Mouse (Mus musculus) kidney, adult 2 months (tissue): ENCODE results near the gene Prkar1a. TPM values are rescaled to one million over a fixed set of nuclear protein-coding genes. Genes with fewer than 3 reads are reported as not detected.
A peak's percentile ranks its signal among the peaks of the same experiment; 100 is the strongest.

ENCODE experiments used
- DNase-seq: peaks from one replicate; pipeline ENCODE4 v3.0.0; 2021
- H3K27ac ChIP-seq: fragments of 200-500 bp; 2 replicates; pipeline ENCODE4 v1.5.1; 2012; ENCODE audit warnings: low read depth, low read length, control low read depth, inconsistent platforms; ENCODE audit not compliant: insufficient read depth
- H3K27me3 ChIP-seq: fragments of 200-500 bp; replicated peaks from 2 replicates; pipeline ENCODE4 v1.6.1; 2012; ENCODE audit warnings: mild to moderate bottlenecking, moderate library complexity, low read length, inconsistent platforms; ENCODE audit not compliant: control insufficient read depth, insufficient read depth
- H3K36me3 ChIP-seq: fragments of 200-500 bp; 2 replicates; pipeline ENCODE4 v1.6.1; 2012; ENCODE audit warnings: mild to moderate bottlenecking, moderate library complexity, low read length, inconsistent platforms; ENCODE audit not compliant: control insufficient read depth, insufficient read depth
- H3K4me1 ChIP-seq: fragments of 200-500 bp; 2 replicates; pipeline ENCODE4 v1.6.1; 2011; ENCODE audit warnings: low read length; ENCODE audit not compliant: control insufficient read depth, insufficient read depth
- H3K4me3 ChIP-seq: fragments of 200-500 bp; 2 replicates; pipeline ENCODE4 v1.5.1; 2011; ENCODE audit warnings: mild to moderate bottlenecking, low read depth, low read length, control low read depth; ENCODE audit not compliant: insufficient read depth
- CTCF ChIP-seq: fragments of 200-500 bp; conservative IDR thresholded peaks from 2 replicates; pipeline ENCODE4 v1.5.1; 2011; ENCODE audit warnings: low read depth, mild to moderate bottlenecking, control low read depth, low read length, moderate library complexity, mixed read lengths; ENCODE audit not compliant: insufficient read depth, insufficient read length
- POLR2A ChIP-seq: fragments of 200-500 bp; IDR thresholded peaks from one replicate; pipeline ENCODE4 v1.6.1; 2011; ENCODE audit warnings: low read depth, low read length, control low read depth
- WGBS: fragments of 180-500 bp; shearing (Covaris S2); methylation state at CpG from one replicate; pipeline ENCODE4 v1.1.7; 2018; 5-methylcytosine and 5-hydroxymethylcytosine counted together
- polyA plus RNA-seq: library from polyadenylated mRNA; depleted of rRNA; stranded (reverse); fragments of >200 nt; gene quantifications from 2 replicates; pipeline ENCODE4 v1.2.3, GENCODE M21; 2012

Gene Prkar1a
- polyA plus RNA-seq, 1 experiment: 102 TPM

DNA sequence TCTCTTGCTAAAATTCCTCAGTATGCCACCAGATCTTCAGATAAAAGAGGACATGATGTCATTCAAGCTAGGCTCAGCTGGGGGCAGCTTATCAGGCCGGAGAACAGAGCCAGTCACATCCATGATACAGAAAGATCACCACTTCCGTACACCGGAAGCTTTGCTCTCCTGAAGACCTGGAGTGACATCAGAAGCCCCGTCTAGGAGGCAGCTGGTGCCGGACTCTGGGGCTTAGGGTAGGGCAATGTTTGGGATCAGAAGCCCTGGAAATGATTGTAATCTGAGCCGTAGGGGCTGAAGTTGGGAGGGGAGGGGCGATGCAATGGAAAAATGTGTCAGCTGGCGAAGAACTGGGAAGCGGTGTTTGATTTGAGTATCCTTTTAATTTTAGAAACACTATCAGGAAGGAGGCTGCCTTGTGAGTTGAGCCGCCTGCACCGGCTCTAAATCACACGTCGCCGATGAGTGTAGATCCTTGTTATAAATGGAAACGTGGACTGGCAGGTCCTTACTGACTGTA is 26.6 kb upstream of the Prkar1a start:
- H3K27ac ChIP-seq: peak overlapping the region; percentile 35; the same call in 1 of the 2 replicates
- DNase-seq: peak; percentile 63
- TF ChIP-seq CTCF (no peak), POLR2A (no peak)
- H3K27me3 ChIP-seq: no peaks in the 10 kb centered on the region
- peak overlapping the region; percentile 36 for H3K4me3 ChIP-seq
- H3K36me3 ChIP-seq: no peaks in the 10 kb centered on the region
- 15% methylated on average over 15 of the region's 15 CpGs for WGBS
- peaks cover 3% of the 10 kb centered on the region; the same call in 1 of the 2 replicates for H3K4me1 ChIP-seq

DNA sequence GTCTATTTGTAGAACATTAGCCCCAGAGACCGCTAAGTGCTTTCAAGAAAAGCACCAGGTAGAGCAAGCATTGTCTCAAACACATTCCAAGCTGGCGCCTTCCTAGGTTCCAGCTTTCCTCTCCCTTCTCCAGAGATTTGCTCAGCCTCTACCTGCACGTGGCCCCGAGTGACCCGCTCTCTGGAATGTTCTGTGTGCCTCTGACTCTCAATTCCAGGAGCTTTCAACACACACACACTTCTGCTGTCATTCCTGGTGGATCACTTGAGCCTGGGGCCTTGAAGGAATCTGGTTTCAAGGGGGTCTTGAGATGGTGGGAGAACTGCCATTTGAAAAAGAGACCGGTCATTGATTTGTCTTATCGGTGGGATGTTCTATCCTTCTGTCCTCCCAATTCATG is 26.0 kb upstream of the Prkar1a start:
- Histone ChIP-seq H3K4me3 (no peak overlapping the region), H3K4me1 (peaks cover 3% of the 10 kb centered on the region; the same call in 1 of the 2 replicates), H3K36me3 (no peaks in the 10 kb centered on the region), H3K27me3 (no peaks in the 10 kb centered on the region), H3K27ac (no peak overlapping the region)
- TF ChIP-seq POLR2A (no peak), CTCF (no peak)
- DNase-seq: no peak
- WGBS: 71% methylated on average over 7 of the region's 7 CpGs

DNA sequence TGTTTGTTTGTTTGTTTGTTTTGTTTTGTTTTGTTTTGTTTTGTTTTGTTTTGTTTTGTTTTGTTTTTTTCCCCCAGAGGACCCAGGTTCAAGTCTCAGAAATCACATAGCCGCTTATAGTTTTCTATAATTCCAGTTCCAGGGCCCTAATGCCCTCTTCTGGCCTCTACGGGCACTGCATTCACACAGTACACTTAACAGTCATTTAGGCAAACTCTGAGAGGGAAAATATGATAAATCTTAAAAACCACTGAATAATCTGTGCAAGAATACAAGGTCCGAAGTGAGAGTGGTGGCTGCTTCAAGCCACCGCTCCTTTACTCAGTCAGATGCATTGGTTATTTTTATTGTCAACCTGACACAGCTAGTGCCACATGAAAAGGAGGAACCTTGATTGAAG is 21.6 kb upstream of the Prkar1a start:
- TF ChIP-seq POLR2A (no peak), CTCF (peak; percentile 23; the same call in 1 of the 2 replicates)
- Histone ChIP-seq H3K27me3 (no peaks in the 10 kb centered on the region), H3K4me3 (no peak overlapping the region), H3K4me1 (peaks cover 3% of the 10 kb centered on the region; the same call in 1 of the 2 replicates), H3K27ac (no peak overlapping the region), H3K36me3 (no peaks in the 10 kb centered on the region)
- no peak for DNase-seq
- WGBS: 90% methylated on average over 4 of the region's 4 CpGs

DNA sequence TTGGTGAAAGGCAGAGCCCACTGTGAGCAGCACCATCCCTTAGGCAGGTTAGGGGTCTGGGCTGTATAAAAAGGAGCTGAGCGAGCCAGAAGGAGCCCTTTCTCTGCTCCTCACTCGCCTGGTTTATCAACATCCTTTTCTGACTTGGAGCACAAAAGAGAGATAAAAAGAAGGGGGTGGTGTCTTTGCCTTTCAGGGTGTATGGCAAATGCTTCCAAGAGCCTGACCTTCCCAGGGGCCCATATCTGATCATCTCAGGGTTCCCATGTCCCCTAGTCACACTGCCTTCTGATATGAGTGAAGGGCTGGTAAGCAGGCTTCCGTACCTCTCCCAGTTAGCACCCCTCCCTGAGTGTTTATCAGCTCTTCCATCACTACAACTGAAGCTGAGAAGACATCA is 21.1 kb upstream of the Prkar1a start:
- Histone ChIP-seq H3K36me3 (no peaks in the 10 kb centered on the region), H3K27ac (no peak overlapping the region), H3K4me3 (no peak overlapping the region), H3K27me3 (no peaks in the 10 kb centered on the region), H3K4me1 (peaks cover 3% of the 10 kb centered on the region; the same call in 1 of the 2 replicates)
- WGBS: 98% methylated on average over 3 of the region's 3 CpGs
- no peak for DNase-seq
- TF ChIP-seq CTCF (no peak), POLR2A (no peak)

DNA sequence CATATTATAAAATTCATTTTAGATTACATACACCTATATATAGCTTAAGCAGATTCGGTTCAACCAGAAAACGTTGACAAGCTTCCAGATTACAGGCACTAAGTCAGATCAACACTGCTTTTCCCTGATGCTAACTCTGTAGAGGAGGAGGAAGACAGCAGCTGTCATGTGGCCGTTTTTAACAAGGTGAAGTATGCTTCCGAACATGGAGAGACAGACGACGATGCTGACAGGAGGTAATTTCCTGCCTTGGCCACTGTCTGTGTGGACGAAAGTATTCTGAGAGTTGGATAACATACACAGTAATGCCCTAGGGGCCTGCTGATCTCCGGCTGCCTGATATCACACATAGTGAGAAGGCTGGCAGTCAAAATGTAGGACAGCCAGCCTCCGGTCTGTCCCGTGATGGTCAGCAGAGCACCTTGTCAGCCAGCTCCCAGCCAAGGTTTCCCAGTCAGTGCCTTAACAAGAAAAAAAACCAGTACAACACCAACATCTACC is 20.1 kb upstream of the Prkar1a start:
- Histone ChIP-seq H3K4me3 (no peak overlapping the region), H3K27ac (no peak overlapping the region), H3K27me3 (no peaks in the 10 kb centered on the region), H3K4me1 (no peaks in the 10 kb centered on the region), H3K36me3 (no peaks in the 10 kb centered on the region)
- TF ChIP-seq CTCF (no peak), POLR2A (no peak)
- 52% methylated on average over 10 of the region's 10 CpGs for WGBS
- no peak for DNase-seq

DNA sequence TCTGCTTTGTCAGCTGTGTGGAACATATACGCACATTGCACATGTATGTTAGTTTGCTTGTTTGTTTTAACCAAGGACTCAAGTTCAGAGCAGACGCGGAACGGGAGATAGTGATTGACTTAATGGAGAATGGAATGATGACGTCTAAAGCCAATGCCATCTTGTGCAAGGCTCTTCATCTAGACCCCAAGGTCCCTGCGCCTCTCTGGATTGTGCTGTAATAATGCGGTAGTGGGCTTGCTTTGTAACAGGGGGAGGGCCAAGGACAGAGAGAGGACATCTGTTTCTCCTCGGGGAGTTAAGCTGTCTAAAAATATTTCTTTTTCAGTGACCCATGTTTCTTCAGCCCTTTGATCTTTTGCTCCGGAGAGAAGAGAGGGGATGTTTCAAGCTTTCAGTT is 14.3 kb upstream of the Prkar1a start:
- H3K4me3 ChIP-seq: no peak overlapping the region
- no peak for DNase-seq
- WGBS: 56% methylated on average over 9 of the region's 9 CpGs
- no peaks in the 10 kb centered on the region for H3K27me3 ChIP-seq
- no peak for TF ChIP-seq CTCF
- TF ChIP-seq POLR2A: no peak
- no peak overlapping the region for H3K27ac ChIP-seq
- peaks cover 3% of the 10 kb centered on the region; the same call in 1 of the 2 replicates for H3K4me1 ChIP-seq
- no peaks in the 10 kb centered on the region for H3K36me3 ChIP-seq

DNA sequence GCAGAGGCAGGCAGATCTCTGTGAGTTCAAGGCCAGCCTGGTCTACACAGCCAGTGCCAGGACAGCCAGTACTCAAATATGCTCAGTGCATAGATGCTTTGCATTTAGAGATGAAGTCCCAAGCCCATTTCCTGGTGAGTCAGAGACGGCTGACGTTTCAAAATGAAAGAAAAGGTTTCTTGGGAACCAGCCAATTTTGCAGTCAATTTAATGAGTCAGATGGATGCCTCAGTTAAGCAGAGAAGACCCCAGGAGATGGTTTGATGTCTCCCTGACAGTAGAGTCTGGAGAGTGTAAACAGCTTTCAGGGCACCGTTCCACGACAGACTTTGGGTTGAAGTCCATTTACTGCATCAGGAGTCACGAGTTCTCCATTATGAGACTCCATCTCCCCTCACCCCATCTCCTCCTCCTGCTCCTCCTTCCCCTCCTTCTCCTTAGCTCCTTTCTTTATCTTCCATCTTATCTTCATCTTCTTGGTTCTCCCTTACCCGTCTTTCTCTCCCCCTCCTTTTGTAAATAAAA is 13.3 kb upstream of the Prkar1a start:
- TF ChIP-seq CTCF: no peak
- TF ChIP-seq POLR2A: no peak
- Histone ChIP-seq H3K27ac (no peak overlapping the region), H3K36me3 (no peaks in the 10 kb centered on the region), H3K27me3 (no peaks in the 10 kb centered on the region), H3K4me3 (no peak overlapping the region), H3K4me1 (peaks cover 3% of the 10 kb centered on the region; the same call in 1 of the 2 replicates)
- WGBS: 45% methylated on average over 6 of the region's 6 CpGs
- DNase-seq: peak; percentile 63
